In the genomic region with DNA sequence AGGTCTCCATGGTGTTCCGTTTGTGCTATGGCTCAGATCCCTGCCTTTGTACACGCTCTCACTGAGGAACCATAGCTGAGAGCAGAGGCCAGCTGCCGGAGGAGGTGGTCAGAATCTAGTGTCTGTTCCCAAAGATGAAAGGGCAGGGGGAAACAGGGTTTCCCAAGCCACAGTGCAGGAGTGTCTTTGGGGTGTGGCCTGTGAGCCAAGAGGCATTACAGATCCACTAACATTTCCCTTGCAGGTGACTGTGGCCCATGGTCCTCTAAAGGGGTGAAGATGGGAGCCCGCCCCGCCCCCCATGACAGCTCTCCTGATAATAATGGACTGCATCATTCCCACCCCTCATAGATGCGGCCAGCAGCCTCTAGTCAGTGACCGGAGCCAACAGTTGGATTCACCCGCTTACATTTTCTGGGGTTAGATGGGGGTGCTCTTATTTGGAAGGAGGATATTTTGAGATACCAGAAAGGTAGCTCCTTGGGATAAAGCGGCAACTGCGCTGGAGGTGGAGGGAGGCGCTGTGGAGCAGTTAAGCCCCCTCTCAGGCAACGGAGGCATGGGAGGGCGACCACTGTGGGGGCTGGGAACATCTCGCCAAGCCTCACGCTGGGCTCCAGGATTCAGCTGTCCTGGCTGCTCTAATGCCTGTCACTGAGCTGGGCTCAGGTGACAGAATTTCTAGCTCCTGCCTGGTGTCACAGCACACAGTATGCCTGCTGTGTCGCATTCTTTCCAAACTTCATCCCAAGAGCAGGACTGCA, we compare ENCODE assay signal across 23 mouse cellular contexts. TPM values are rescaled to one million over a fixed set of nuclear protein-coding genes. Genes with fewer than 3 reads are reported as not detected.
DNase-seq lines count a peak whose midpoint lies in the region; ATAC-seq and TF ChIP-seq lines count a peak whose summit lies in the region.
"Had no signal": no experiment of that assay in that cellular context is flagged by ENCODE, and none has a peak within 500 bp of the region (broad histone marks: within the 10 kb centered on the region; RNA-seq: fewer than 3 reads in every experiment).

No protein-coding gene starts in this region.

- H3K4me2 ChIP-seq in limb, embryonic 11.5 days (ENCODE audit: low read depth, severe bottlenecking) = no peak overlapping the region
- H3K4me2 ChIP-seq: limb, embryonic 15.5 days; liver, embryonic 15.5 days; midbrain, embryonic 12.5 days had no signal

- peak; percentile 62 to 72 for DNase-seq in cerebellum, postnatal 10 days
- no peak for DNase-seq in cerebellum, adult 11 months
- DNase-seq in layer of hippocampus, adult 2 months (ENCODE audit: low spot score in 2 of 2) = no peak
- no peak for DNase-seq in layer of hippocampus, adult 9-11 months
- DNase-seq in ES-CJ7 (ENCODE audit: low read depth, low spot score) (peak; percentile 46), adipocyte (ENCODE audit: low spot score) (no peak)
- no peak for DNase-seq in limb, embryonic 11.5 days (ENCODE audit: low spot score)
- no peak for DNase-seq in urinary bladder, postnatal 4 days (ENCODE audit: low spot score in 2 of 2)
- DNase-seq: adrenal gland, postnatal 10 days; B cell, adult 2 months; gastrocnemius, postnatal 14 days; heart, adult 2 months; heart, postnatal 36 days; kidney, adult 2 months; kidney, postnatal 10 days; right cerebral cortex, postnatal 4 days had no signal

- H3K9ac ChIP-seq in limb, embryonic 11.5 days (ENCODE audit: low read length) = 0 out of 2 replicates have a peak overlapping the region, but pooled peaks have one; percentile 2
- H3K9ac ChIP-seq: limb, embryonic 15.5 days; liver, embryonic 15.5 days; midbrain, embryonic 12.5 days had no signal

- 47% methylated on average over 16 of the region's 16 CpGs for WGBS in limb, embryonic 11.5 days

- H3K4me3 ChIP-seq in layer of hippocampus, adult 2 months = no peak overlapping the region
- no peak overlapping the region for H3K4me3 ChIP-seq in limb, embryonic 11.5 days (ENCODE audit: low read depth, low read length)
- H3K4me3 ChIP-seq: embryonic facial prominence, embryonic 10.5 days; heart, adult 2 months; limb, embryonic 15.5 days; liver, embryonic 15.5 days; midbrain, embryonic 12.5 days had no signal

- peaks cover 2% of the 10 kb centered on the region; the same call in 1 of the 2 replicates for H3K9me3 ChIP-seq in limb, embryonic 11.5 days (ENCODE audit: control insufficient read depth, low read length)
- H3K9me3 ChIP-seq: limb, embryonic 15.5 days; liver, embryonic 15.5 days had no signal

- peak overlapping the region; percentile 68 for H3K27ac ChIP-seq in layer of hippocampus, adult 2 months
- 0 out of 2 replicates have a peak overlapping the region, but pooled peaks have one; percentile 21 for H3K27ac ChIP-seq in limb, embryonic 11.5 days (replicated peaks; ENCODE audit: low read depth, low read length)
- H3K27ac ChIP-seq: embryonic facial prominence, embryonic 10.5 days; heart, adult 2 months; limb, embryonic 15.5 days; liver, embryonic 15.5 days; macrophage; midbrain, embryonic 12.5 days; stomach, postnatal 0 days had no signal

- H3K36me3 ChIP-seq in limb, embryonic 11.5 days (ENCODE audit: control insufficient read depth, insufficient read depth, low read length) = no peaks in the 10 kb centered on the region
- H3K36me3 ChIP-seq: embryonic facial prominence, embryonic 10.5 days; limb, embryonic 15.5 days; liver, embryonic 15.5 days; midbrain, embryonic 12.5 days had no signal

- 0 out of 2 replicates have a peak, but pooled peaks cover 3% of the 10 kb centered on the region for H3K27me3 ChIP-seq in limb, embryonic 11.5 days (ENCODE audit: control insufficient read depth, insufficient read depth, low read length)
- H3K27me3 ChIP-seq: liver, embryonic 15.5 days had no signal

- ATAC-seq in limb, embryonic 11.5 days (ENCODE audit: insufficient number of reproducible peaks, low FRiP score, low TSS enrichment, low read depth) = no peak
- ATAC-seq: inflammation-experienced regulatory T-cells, adult 6 months had no signal

- H3K4me1 ChIP-seq in limb, embryonic 11.5 days (ENCODE audit: control insufficient read depth, insufficient read depth, low read length) = peaks cover 4% of the 10 kb centered on the region
- H3K4me1 ChIP-seq: liver, embryonic 15.5 days had no signal

- TF ChIP-seq CTCF in layer of hippocampus, adult 2 months (conservative IDR thresholded peaks at IDR 0.05) = peak; percentile 37

RNA-seq across cellular contexts. Expression of a gene that starts 43.5 kb away (rescaled TPM):
- total RNA-seq in layer of hippocampus, adult 2 months (2021) = 100 to 1,000 TPM; 233 to 235 TPM
- 0.13 and 0.21 TPM in 2 replicates for polyA plus RNA-seq in limb, embryonic 11.5 days (2014; fragmentation: Nextera tagmentation; extraction: Ambion mirVana)
- polyA plus RNA-seq: macrophage had no signal

Comparison
In these comparisons a context has a peak if more than half of its experiments do, and no peak if none do; other contexts are left out.
1. DNase-seq: peak in cerebellum, postnatal 10 days (2 of 2) and ES-CJ7 (single experiment); none in cerebellum, adult 11 months (single experiment), layer of hippocampus, adult 2 months (0 of 2), layer of hippocampus, adult 9-11 months (single experiment), limb, embryonic 11.5 days (single experiment), adipocyte (single experiment) and urinary bladder, postnatal 4 days (0 of 2).